Mouse (Mus musculus) embryonic facial prominence, embryonic 13.5 days (tissue): ENCODE results near the gene Ubqln1. TPM values are rescaled to one million over a fixed set of nuclear protein-coding genes. Genes with fewer than 3 reads are reported as not detected.

Experiments used
- polyA plus RNA-seq: library from polyadenylated mRNA; unstranded; fragments of >200 nt; fragmentation: Nextera tagmentation; extraction: Ambion mirVana; gene quantifications from 2 replicates; pipeline ENCODE4 v1.2.1, GENCODE M21; 2015

Ubqln1 gene
- polyA plus RNA-seq, 1 experiment from 2014 or later: 98.8 TPM

Other genes with a start within 250 kb of the Ubqln1 start
- gene Klhl3, start 102.1 kb downstream of the Ubqln1 start, polyA plus RNA-seq: 2.5 and 3.5 TPM in 2 replicates
- 58.5 and 64.2 TPM in 2 replicates for gene Hnrnpa0, start 87.1 kb downstream of the Ubqln1 start, polyA plus RNA-seq
- gene Idnk, start 58.0 kb downstream of the Ubqln1 start, polyA plus RNA-seq: 43.8 and 46.3 TPM in 2 replicates
- 24.2 and 26.3 TPM in 2 replicates for gene Gkap1, start 60.0 kb upstream of the Ubqln1 start, polyA plus RNA-seq
- gene Kif27, start 143.5 kb upstream of the Ubqln1 start, polyA plus RNA-seq: 0.73 and 0.98 TPM in 2 replicates
- 25.6 and 26.3 TPM in 2 replicates for gene 2210016F16Rik, start 169.6 kb upstream of the Ubqln1 start, polyA plus RNA-seq
- gene Rmi1, start 186.6 kb upstream of the Ubqln1 start, polyA plus RNA-seq: 24.7 and 25.9 TPM in 2 replicates
- gene Hnrnpk, start 187.7 kb upstream of the Ubqln1 start, polyA plus RNA-seq: 1,653 and 1,754 TPM in 2 replicates